Mouse (Mus musculus) myocyte (in vitro differentiated cells): ENCODE data around the gene Col9a3. TPM values are rescaled to one million over a fixed set of nuclear protein-coding genes. Genes with fewer than 3 reads are reported as not detected.

Experiments used
- H3K27me3 ChIP-seq: one replicate; pipeline ENCODE4 v1.6.1; 2011; ENCODE audit not compliant: control insufficient read depth, insufficient read depth, insufficient read length
- H3K36me3 ChIP-seq: one replicate; pipeline ENCODE4 v1.6.1; 2011; ENCODE audit not compliant: control insufficient read depth, insufficient read depth
- H3K4me2 ChIP-seq: one replicate; pipeline ENCODE4 v1.6.1; 2011; ENCODE audit warnings: low read depth, control low read depth
- H3K4me3 ChIP-seq: one replicate; pipeline ENCODE4 v1.5.1; 2011; ENCODE audit warnings: mild to moderate bottlenecking, control low read depth, moderate library complexity
- H3K79me2 ChIP-seq: one replicate; pipeline ENCODE4 v1.6.1; 2011; ENCODE audit not compliant: control insufficient read depth, insufficient read depth
- H3ac ChIP-seq: one replicate; pipeline ENCODE4 v1.6.1; 2011; ENCODE audit not compliant: control insufficient read depth, insufficient read length
- CEBPB ChIP-seq: IDR thresholded peaks from 2 replicates; pipeline ENCODE4 v1.6.1; 2011; ENCODE audit warnings: mild to moderate bottlenecking, moderate library complexity; ENCODE audit not compliant: poor library complexity, insufficient read depth, severe bottlenecking
- E2F4 ChIP-seq: IDR thresholded peaks from one replicate; pipeline ENCODE4 v1.6.1; 2011; ENCODE audit warnings: mild to moderate bottlenecking, control low read depth, moderate library complexity; ENCODE audit not compliant: insufficient read depth
- MAX ChIP-seq: IDR thresholded peaks from one replicate; pipeline ENCODE4 v1.6.1; 2011; ENCODE audit warnings: low read depth, mild to moderate bottlenecking, control low read depth
- MYOD1 ChIP-seq, 3 experiments: IDR thresholded peaks; one replicate each; pipeline ENCODE4 v1.6.1; 2011; ENCODE audit warnings: control low read depth in 2 of 3, low read depth in 2 of 3, mild to moderate bottlenecking in 2 of 3, moderate library complexity in 1 of 3; ENCODE audit not compliant: insufficient read length in 2 of 3, control insufficient read depth in 1 of 3
- MYOG ChIP-seq, 3 experiments: IDR thresholded peaks; one replicate each; pipeline ENCODE4 v1.6.1; 2011; ENCODE audit warnings: control low read depth in 2 of 3, low read depth in 2 of 3, mild to moderate bottlenecking in 2 of 3; ENCODE audit not compliant: insufficient read length in 2 of 3, control insufficient read depth in 1 of 3, insufficient read depth in 1 of 3
- POLR2A ChIP-seq: IDR thresholded peaks from one replicate; pipeline ENCODE4 v1.6.1; 2011; ENCODE audit warnings: low read depth, mild to moderate bottlenecking, control low read depth, moderate library complexity; ENCODE audit not compliant: insufficient read length
- POLR2AphosphoS2 ChIP-seq: IDR thresholded peaks from one replicate; pipeline ENCODE4 v1.6.1; 2011; ENCODE audit warnings: low read depth, control low read depth; ENCODE audit not compliant: insufficient read length
- REST ChIP-seq: IDR thresholded peaks from one replicate; pipeline ENCODE4 v1.6.1; 2011; ENCODE audit warnings: mild to moderate bottlenecking, control low read depth, moderate library complexity; ENCODE audit not compliant: insufficient read depth, insufficient read length
- SRF ChIP-seq: IDR thresholded peaks from one replicate; pipeline ENCODE4 v1.6.1; 2011; ENCODE audit warnings: low read depth; ENCODE audit not compliant: control insufficient read depth, insufficient read length
- TCF12 ChIP-seq: IDR thresholded peaks from one replicate; pipeline ENCODE4 v1.6.1; 2011; ENCODE audit warnings: mild to moderate bottlenecking, control low read depth; ENCODE audit not compliant: poor library complexity, insufficient read depth, severe bottlenecking
- TCF3 ChIP-seq: IDR thresholded peaks from one replicate; pipeline ENCODE4 v1.6.1; 2011; ENCODE audit warnings: low read depth, control low read depth; ENCODE audit not compliant: insufficient read length
- USF1 ChIP-seq: IDR thresholded peaks from one replicate; pipeline ENCODE4 v1.6.1; 2011; ENCODE audit warnings: low read depth, mild to moderate bottlenecking, control low read depth, moderate library complexity
- polyA plus RNA-seq: library from polyadenylated mRNA; unstranded; fragments of >200 nt; fragmentation: generic; extraction: Trizol; gene quantifications from one replicate; pipeline ENCODE4 v1.2.1, GENCODE M21; 2012; ENCODE audit warnings: missing spikeins

The Col9a3 gene
- polyA plus RNA-seq, 1 experiment: 0.22 TPM

- Histone ChIP-seq H3K27me3 (peaks cover 9% of the 10 kb centered on the region), H3K4me2 (no peak overlapping the region), H3K36me3 (no peaks in the 10 kb centered on the region), H3K79me2 (no peaks in the 10 kb centered on the region), H3ac (no peak overlapping the region), H3K4me3 (no peak overlapping the region)
- TF ChIP-seq SRF (no peak), POLR2AphosphoS2 (no peak), POLR2A (no peak), TCF12 (no peak), E2F4 (no peak), MYOD1 (IDR thresholded peaks at IDR 0.05; ENCODE audit: control insufficient read depth in 1 of 3, insufficient read length in 2 of 3, low read depth in 2 of 3) (no peak), USF1 (no peak), REST (no peak), TCF3 (no peak), MYOG (IDR thresholded peaks at IDR 0.05; ENCODE audit: control insufficient read depth in 1 of 3, insufficient read depth in 1 of 3, insufficient read length in 2 of 3, low read depth in 2 of 3) (no peak), CEBPB (no peak), MAX (no peak)
Measured at GRCm38 (mm10) chr2:180643626-180644025, 46.0 kb downstream of the Col9a3 start.

DNA sequence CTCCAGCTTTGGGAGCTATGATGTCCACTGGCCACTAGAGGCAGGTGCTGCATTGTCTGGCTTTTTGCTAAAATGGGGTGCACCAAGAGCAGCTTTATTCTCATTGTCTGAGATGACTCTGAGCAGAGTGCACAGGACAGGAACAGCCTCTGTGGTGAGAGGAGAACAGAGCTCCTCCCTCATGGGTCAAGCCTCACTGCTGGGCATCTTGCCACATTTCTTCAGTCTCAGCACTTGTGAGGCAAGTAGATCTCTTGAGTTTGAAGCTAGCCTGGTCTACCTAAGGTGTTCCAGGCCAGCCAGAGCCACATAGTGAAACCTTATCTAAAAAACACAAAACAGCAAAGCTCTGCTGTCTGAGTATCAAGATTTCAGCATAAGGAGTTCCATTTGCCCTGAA, 49.3 kb downstream of the Col9a3 start:
- Histone ChIP-seq H3K4me2 (no peak overlapping the region), H3K27me3 (no peaks in the 10 kb centered on the region), H3K79me2 (no peaks in the 10 kb centered on the region), H3ac (no peak overlapping the region), H3K4me3 (no peak overlapping the region), H3K36me3 (no peaks in the 10 kb centered on the region)
- no peak for TF ChIP-seq MAX
- TF ChIP-seq MYOD1 (IDR thresholded peaks at IDR 0.05; ENCODE audit: control insufficient read depth in 1 of 3, insufficient read length in 2 of 3, low read depth in 2 of 3): no peak
- TF ChIP-seq REST: no peak
- no peak for TF ChIP-seq POLR2A
- no peak for TF ChIP-seq USF1
- no peak for TF ChIP-seq CEBPB
- no peak for TF ChIP-seq TCF3
- TF ChIP-seq E2F4: no peak
- TF ChIP-seq TCF12: no peak
- TF ChIP-seq MYOG (IDR thresholded peaks at IDR 0.05; ENCODE audit: control insufficient read depth in 1 of 3, insufficient read depth in 1 of 3, insufficient read length in 2 of 3, low read depth in 2 of 3): no peak
- TF ChIP-seq POLR2AphosphoS2: no peak

DNA sequence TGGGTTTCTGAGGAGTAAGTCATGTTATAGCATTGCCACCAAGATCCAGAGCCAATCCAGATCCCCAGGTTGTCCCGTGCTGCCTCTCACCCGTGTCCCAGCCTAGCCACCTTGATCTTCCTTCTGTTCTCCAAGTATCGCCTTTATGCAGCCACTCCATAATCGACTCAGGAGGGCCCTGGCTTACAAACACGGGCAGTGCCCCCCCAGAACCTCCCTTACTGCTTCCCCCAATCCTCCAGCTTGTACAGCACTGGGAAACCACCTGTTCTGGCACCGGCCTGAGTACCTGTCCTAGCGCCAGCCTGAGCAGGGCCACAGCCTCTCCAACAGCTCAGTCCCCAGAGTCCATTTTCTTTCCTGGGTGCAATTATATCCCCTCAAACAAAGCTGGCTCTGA, 57.1 kb downstream of the Col9a3 start:
- Histone ChIP-seq H3K36me3 (no peaks in the 10 kb centered on the region), H3K79me2 (no peaks in the 10 kb centered on the region), H3K4me2 (no peak overlapping the region), H3K27me3 (peaks cover 6% of the 10 kb centered on the region), H3K4me3 (no peak overlapping the region), H3ac (no peak overlapping the region)
- no peak for TF ChIP-seq SRF
- no peak for TF ChIP-seq E2F4
- TF ChIP-seq USF1: no peak
- TF ChIP-seq POLR2A: no peak
- no peak for TF ChIP-seq TCF12
- TF ChIP-seq MAX: no peak
- no peak for TF ChIP-seq POLR2AphosphoS2
- no peak for TF ChIP-seq MYOD1 (IDR thresholded peaks at IDR 0.05; ENCODE audit: control insufficient read depth in 1 of 3, insufficient read length in 2 of 3, low read depth in 2 of 3)
- TF ChIP-seq MYOG (IDR thresholded peaks at IDR 0.05; ENCODE audit: control insufficient read depth in 1 of 3, insufficient read depth in 1 of 3, insufficient read length in 2 of 3, low read depth in 2 of 3): no peak
- no peak for TF ChIP-seq TCF3
- no peak for TF ChIP-seq REST

GRCm38 (mm10) chr2:180655150-180655549, 57.6 kb downstream of the Col9a3 start:
- no peak for TF ChIP-seq REST
- TF ChIP-seq USF1: no peak
- no peak for TF ChIP-seq CEBPB
- TF ChIP-seq SRF: no peak
- no peak for TF ChIP-seq MYOD1 (IDR thresholded peaks at IDR 0.05; ENCODE audit: control insufficient read depth in 1 of 3, insufficient read length in 2 of 3, low read depth in 2 of 3)
- no peak for TF ChIP-seq TCF3
- TF ChIP-seq E2F4: no peak
- no peak for TF ChIP-seq POLR2AphosphoS2
- no peak for TF ChIP-seq MYOG (IDR thresholded peaks at IDR 0.05; ENCODE audit: control insufficient read depth in 1 of 3, insufficient read depth in 1 of 3, insufficient read length in 2 of 3, low read depth in 2 of 3)
- no peak for TF ChIP-seq MAX
- no peak for TF ChIP-seq POLR2A
- no peak for TF ChIP-seq TCF12

More at GRCm38 (mm10) chr2:180655150-180655549, 57.6 kb downstream of the Col9a3 start:
- Histone ChIP-seq H3K79me2 (no peaks in the 10 kb centered on the region), H3K4me2 (no peak overlapping the region), H3K27me3 (peaks cover 6% of the 10 kb centered on the region), H3K4me3 (no peak overlapping the region), H3ac (no peak overlapping the region), H3K36me3 (no peaks in the 10 kb centered on the region)
